Mouse (Mus musculus): ENCODE measurements at regions not wholly inside any gene's neighbourhood (a gene's known extent, or its start where the extent isn't known, plus 50 kb on each side); places are given as distances from the start of the nearest gene placed in this dataset.
"Not testable (repeated sequence)": the region's sequence is repeated elsewhere in the genome, so short reads cannot be mapped to it uniquely, and the experiment has no call there.

DNA sequence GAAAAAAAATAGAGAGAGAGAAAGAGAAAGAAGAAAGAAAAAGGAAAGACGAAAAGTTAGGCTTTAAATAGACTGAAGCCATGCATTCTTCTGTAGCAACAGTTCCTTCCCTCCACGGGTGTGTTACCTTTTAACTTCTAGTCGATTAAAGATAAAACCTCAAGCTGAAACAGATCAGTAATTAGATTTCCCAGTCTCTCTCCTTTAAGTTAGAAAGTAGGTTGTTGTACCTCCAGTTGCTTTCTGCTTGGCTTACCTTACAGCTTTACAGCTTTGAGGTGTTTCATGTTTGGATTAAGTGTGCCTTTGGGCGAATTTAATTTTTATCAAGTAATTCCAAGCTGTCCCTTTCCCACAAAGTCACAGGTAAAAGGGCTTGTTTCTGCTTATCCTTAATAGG is 225.5 kb downstream of the Wdr20rt start:
- Histone ChIP-seq H3K4me1 (ENCODE audit: control insufficient read depth, insufficient read depth, low read length) (no peaks in the 10 kb centered on the region), H3K4me3 (ENCODE audit: low read length) (no peak overlapping the region), H3K36me3 (ENCODE audit: control insufficient read depth, insufficient read depth) (no peaks in the 10 kb centered on the region), H3K9me3 (replicated peaks; ENCODE audit: control insufficient read depth, low read length) (no peaks in the 10 kb centered on the region), H3K27me3 (ENCODE audit: control insufficient read depth, insufficient read depth, low read length) (no peaks in the 10 kb centered on the region), H3K4me2 (ENCODE audit: low read depth, low read length) (no peak overlapping the region), H3K27ac (ENCODE audit: low read length) (no peak overlapping the region), H3K9ac (ENCODE audit: low read length) (no peak overlapping the region)
- WGBS = 65% methylated on average over 4 of the region's 4 CpGs
- no peak for ATAC-seq (replicated peaks; ENCODE audit: extremely low read depth, insufficient read depth, low FRiP score)

DNA sequence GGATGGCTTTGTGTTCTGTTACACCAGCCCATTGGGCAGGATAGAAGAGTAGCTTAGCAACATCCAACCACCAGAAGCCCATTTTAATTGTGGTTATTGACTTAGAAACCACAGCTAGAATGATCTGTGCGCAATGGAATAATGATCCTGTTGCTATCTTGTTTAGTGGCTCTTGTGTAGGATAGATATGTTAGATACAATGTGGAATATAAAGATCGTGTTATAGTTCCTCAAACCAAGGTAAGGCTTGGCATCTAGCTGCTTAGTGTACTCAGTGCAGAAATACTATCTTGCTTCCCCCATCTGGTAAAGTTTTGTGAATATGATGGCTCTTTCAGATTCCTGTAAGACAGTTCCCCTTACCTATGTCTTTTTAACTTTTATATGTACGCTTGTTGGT is 230.4 kb downstream of the Wdr20rt start:
- no peak for ATAC-seq (replicated peaks; ENCODE audit: extremely low read depth, insufficient read depth, low FRiP score)
- H3K4me1 ChIP-seq (ENCODE audit: control insufficient read depth, insufficient read depth, low read length) = no peaks in the 10 kb centered on the region
- WGBS = 82% methylated on average over 3 of the region's 3 CpGs
- no peak overlapping the region for H3K9ac ChIP-seq (ENCODE audit: low read length)
- no peak overlapping the region for H3K4me2 ChIP-seq (ENCODE audit: low read depth, low read length)
- H3K27me3 ChIP-seq (ENCODE audit: control insufficient read depth, insufficient read depth, low read length) = no peaks in the 10 kb centered on the region
- no peak overlapping the region for H3K27ac ChIP-seq (ENCODE audit: low read length)
- no peaks in the 10 kb centered on the region for H3K9me3 ChIP-seq (replicated peaks; ENCODE audit: control insufficient read depth, low read length)
- H3K4me3 ChIP-seq (ENCODE audit: low read length) = no peak overlapping the region
- no peaks in the 10 kb centered on the region for H3K36me3 ChIP-seq (ENCODE audit: control insufficient read depth, insufficient read depth)

GRCm38 (mm10) chr12:65456956-65457355 is 231.6 kb downstream of the Wdr20rt start:
- Histone ChIP-seq H3K4me1 (ENCODE audit: control insufficient read depth, insufficient read depth, low read length) (no peaks in the 10 kb centered on the region), H3K27ac (ENCODE audit: low read length) (no peak overlapping the region), H3K4me3 (ENCODE audit: low read length) (no peak overlapping the region), H3K36me3 (ENCODE audit: control insufficient read depth, insufficient read depth) (no peaks in the 10 kb centered on the region), H3K27me3 (ENCODE audit: control insufficient read depth, insufficient read depth, low read length) (no peaks in the 10 kb centered on the region), H3K9ac (ENCODE audit: low read length) (no peak overlapping the region), H3K4me2 (ENCODE audit: low read depth, low read length) (no peak overlapping the region), H3K9me3 (replicated peaks; ENCODE audit: control insufficient read depth, low read length) (no peaks in the 10 kb centered on the region)
- no peak for ATAC-seq (replicated peaks; ENCODE audit: extremely low read depth, insufficient read depth, low FRiP score)
- WGBS = 67% methylated on average over 3 of the region's 3 CpGs

DNA sequence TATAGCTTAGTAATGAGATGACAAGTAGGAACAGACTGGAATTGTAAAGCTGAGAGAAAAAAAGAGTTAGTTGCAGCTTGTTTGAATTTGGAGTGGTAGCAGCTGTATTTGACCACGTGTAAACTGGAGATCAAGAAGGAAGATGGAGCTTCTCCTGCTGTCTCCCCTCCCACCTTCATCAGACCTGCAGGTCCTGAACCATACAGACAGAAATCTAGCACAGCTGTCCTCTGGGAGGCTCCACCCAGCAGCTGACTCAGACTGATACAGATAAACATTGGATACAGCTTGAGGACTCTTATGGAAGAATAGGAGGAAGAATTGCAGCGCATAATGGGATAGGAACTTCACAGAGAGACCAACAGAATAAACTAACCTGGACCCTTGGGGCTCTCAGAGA is 238.9 kb downstream of the Wdr20rt start:
- Histone ChIP-seq H3K36me3 (ENCODE audit: control insufficient read depth, insufficient read depth) (no peaks in the 10 kb centered on the region), H3K9me3 (replicated peaks; ENCODE audit: control insufficient read depth, low read length) (no peaks in the 10 kb centered on the region), H3K4me2 (ENCODE audit: low read depth, low read length) (no peak overlapping the region), H3K4me3 (ENCODE audit: low read length) (no peak overlapping the region), H3K27me3 (ENCODE audit: control insufficient read depth, insufficient read depth, low read length) (no peaks in the 10 kb centered on the region), H3K4me1 (ENCODE audit: control insufficient read depth, insufficient read depth, low read length) (no peaks in the 10 kb centered on the region), H3K9ac (ENCODE audit: low read length) (no peak overlapping the region), H3K27ac (ENCODE audit: low read length) (no peak overlapping the region)
- 49% methylated on average over 2 of the region's 2 CpGs for WGBS
- no peak for ATAC-seq (replicated peaks; ENCODE audit: extremely low read depth, insufficient read depth, low FRiP score)

DNA sequence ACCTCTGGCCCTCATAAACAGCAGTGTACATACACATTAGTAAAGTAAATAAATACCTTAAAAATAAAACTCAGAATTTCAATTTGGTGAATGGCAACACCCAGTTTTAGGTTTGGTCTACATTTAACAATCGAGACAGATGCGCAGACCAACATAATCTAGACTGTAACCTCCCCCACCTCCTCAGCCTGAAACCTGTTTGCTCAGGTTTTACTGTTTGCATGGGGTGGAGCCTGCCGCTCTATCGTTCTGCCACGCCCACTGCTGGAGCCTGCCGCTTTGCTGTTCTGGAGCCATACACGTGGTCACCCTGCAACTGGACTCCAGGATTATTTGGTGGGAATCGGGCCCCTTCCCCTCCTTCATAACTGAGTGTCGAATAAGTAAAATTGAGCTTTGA is 253.4 kb downstream of the Wdr20rt start:
- H3K4me3 ChIP-seq (ENCODE audit: low read length); H3K27me3 ChIP-seq (ENCODE audit: control insufficient read depth, insufficient read depth, low read length); H3K4me2 ChIP-seq (ENCODE audit: low read depth, low read length); H3K27ac ChIP-seq (ENCODE audit: low read length); H3K36me3 ChIP-seq (ENCODE audit: control insufficient read depth, insufficient read depth); H3K4me1 ChIP-seq (ENCODE audit: control insufficient read depth, insufficient read depth, low read length); H3K9me3 ChIP-seq (replicated peaks; ENCODE audit: control insufficient read depth, low read length); H3K9ac ChIP-seq (ENCODE audit: low read length); ATAC-seq (replicated peaks; ENCODE audit: extremely low read depth, insufficient read depth, low FRiP score): not testable (repeated sequence)
- WGBS = 50% methylated on average over 9 of the region's 9 CpGs

DNA sequence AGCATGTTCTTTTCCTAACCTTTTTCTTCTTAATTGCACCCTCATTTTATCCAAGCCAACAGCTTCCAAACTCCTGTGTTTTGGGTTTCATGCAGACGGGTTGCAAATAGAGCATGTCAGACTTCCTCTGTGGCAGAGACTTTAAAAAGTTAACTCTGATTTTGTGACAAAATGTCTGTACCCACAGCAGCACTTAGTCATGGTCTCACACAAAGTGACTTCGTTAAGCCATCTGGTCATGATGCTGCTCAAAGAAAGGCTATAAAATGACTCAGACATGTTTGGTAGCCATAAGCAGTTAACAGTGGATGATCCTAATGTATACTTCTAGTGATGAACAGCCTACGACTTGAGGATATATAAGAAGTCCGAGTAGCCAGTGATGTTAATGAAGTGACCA is 255.5 kb downstream of the Wdr20rt start:
- 83% methylated on average over 4 of the region's 4 CpGs for WGBS
- ATAC-seq (replicated peaks; ENCODE audit: extremely low read depth, insufficient read depth, low FRiP score) = no peak
- no peak overlapping the region for H3K9ac ChIP-seq (ENCODE audit: low read length)

DNA sequence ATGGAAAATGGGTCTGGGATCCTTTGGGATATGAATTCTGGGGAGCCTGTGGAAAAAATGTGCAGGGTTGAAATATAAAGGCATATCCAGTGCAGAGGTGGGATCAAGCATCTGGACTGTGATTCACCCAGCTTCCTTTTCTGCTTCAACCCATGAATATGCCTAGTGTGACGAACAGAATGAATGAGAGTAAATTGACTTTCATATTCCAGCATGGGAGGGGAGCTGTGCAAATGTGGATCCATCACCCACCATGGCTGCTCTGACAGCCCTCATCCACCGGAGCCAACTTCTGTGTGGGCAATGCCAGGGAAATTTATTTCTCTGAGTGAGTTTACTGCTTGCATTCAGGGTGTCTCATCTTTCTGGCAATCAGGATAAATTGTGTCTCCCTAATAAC is 265.8 kb downstream of the Wdr20rt start:
- no peak for ATAC-seq (replicated peaks; ENCODE audit: extremely low read depth, insufficient read depth, low FRiP score)
- Histone ChIP-seq H3K9ac (ENCODE audit: low read length) (no peak overlapping the region), H3K9me3 (replicated peaks; ENCODE audit: control insufficient read depth, low read length) (peaks cover 8% of the 10 kb centered on the region; the same call in 1 of the 2 replicates), H3K27me3 (ENCODE audit: control insufficient read depth, insufficient read depth, low read length) (no peaks in the 10 kb centered on the region), H3K4me2 (ENCODE audit: low read depth, low read length) (no peak overlapping the region), H3K4me1 (ENCODE audit: control insufficient read depth, insufficient read depth, low read length) (no peaks in the 10 kb centered on the region), H3K27ac (ENCODE audit: low read length) (no peak overlapping the region), H3K4me3 (ENCODE audit: low read length) (no peak overlapping the region), H3K36me3 (ENCODE audit: control insufficient read depth, insufficient read depth) (no peaks in the 10 kb centered on the region)
- 77% methylated on average over 2 of the region's 2 CpGs for WGBS

More for the DNA sequence above, 255.5 kb downstream of the Wdr20rt start:
- H3K27me3 ChIP-seq (ENCODE audit: control insufficient read depth, insufficient read depth, low read length) = no peaks in the 10 kb centered on the region
- no peaks in the 10 kb centered on the region for H3K9me3 ChIP-seq (replicated peaks; ENCODE audit: control insufficient read depth, low read length)
- H3K4me1 ChIP-seq (ENCODE audit: control insufficient read depth, insufficient read depth, low read length) = no peaks in the 10 kb centered on the region
- no peak overlapping the region for H3K27ac ChIP-seq (ENCODE audit: low read length)
- H3K4me2 ChIP-seq (ENCODE audit: low read depth, low read length) = no peak overlapping the region
- H3K4me3 ChIP-seq (ENCODE audit: low read length) = no peak overlapping the region
- H3K36me3 ChIP-seq (ENCODE audit: control insufficient read depth, insufficient read depth) = no peaks in the 10 kb centered on the region

DNA sequence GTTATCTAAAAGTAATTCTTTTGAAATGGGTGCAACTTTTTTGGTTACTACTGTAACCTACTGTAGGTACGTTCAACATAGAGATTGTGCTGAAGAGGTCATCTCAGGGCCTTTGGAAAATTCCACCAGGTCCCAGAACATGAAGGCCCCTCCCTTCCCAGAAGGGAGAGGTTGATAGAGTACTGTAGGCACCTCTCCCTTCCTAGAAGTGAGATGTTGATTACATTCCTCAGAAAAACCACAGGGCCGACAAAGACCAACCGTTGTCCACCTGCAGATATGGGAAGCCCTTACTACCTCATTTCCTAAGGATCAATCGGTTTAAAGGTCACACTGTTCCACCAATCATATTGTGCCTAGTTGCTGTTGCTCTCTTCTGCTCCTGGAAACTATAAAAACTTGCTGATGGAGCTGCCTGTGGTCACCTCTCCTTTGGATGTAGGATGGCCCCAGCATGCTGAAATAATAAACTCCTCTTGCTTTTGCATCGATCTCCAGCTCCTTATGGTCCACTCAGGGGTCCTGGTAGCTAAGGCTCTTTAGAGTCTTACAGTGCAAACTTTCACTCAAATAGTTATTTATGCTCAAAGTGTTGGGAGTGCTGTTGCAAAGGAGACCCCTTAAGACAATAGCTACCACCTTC is 269.2 kb downstream of the Wdr20rt start:
- H3K9me3 ChIP-seq (replicated peaks; ENCODE audit: control insufficient read depth, low read length) = peaks cover 8% of the 10 kb centered on the region; the same call in 1 of the 2 replicates
- no peaks in the 10 kb centered on the region for H3K27me3 ChIP-seq (ENCODE audit: control insufficient read depth, insufficient read depth, low read length)
- no peak for ATAC-seq (replicated peaks; ENCODE audit: extremely low read depth, insufficient read depth, low FRiP score)
- H3K4me1 ChIP-seq (ENCODE audit: control insufficient read depth, insufficient read depth, low read length) = 0 out of 2 replicates have a peak, but pooled peaks cover 2% of the 10 kb centered on the region
- H3K4me3 ChIP-seq (ENCODE audit: low read length) = no peak overlapping the region
- WGBS = 73% methylated on average over 5 of the region's 5 CpGs
- H3K27ac ChIP-seq (ENCODE audit: low read length) = no peak overlapping the region
- H3K9ac ChIP-seq (ENCODE audit: low read length) = no peak overlapping the region
- no peaks in the 10 kb centered on the region for H3K36me3 ChIP-seq (ENCODE audit: control insufficient read depth, insufficient read depth)
- no peak overlapping the region for H3K4me2 ChIP-seq (ENCODE audit: low read depth, low read length)

DNA sequence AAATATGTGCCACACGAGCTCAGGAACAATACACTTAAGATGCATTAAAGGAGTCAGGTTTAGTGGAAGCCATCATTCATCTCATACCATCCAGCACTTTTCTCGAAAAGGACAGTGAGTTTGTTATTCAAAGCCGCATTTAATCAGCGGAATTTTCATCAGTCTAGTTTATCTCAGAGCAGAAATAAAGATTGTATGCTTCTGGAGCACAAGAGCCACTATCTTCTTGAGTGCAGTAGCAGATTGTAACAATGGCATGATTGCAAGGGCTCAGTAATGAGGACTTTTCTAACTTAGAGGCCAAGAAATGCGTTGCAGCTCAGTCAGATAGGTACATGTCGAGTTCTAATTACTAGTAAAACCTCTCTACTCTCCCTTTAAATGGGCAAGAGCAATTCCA is 271.3 kb downstream of the Wdr20rt start:
- Histone ChIP-seq H3K4me3 (ENCODE audit: low read length) (no peak overlapping the region), H3K27ac (ENCODE audit: low read length) (no peak overlapping the region), H3K9ac (ENCODE audit: low read length) (no peak overlapping the region), H3K27me3 (ENCODE audit: control insufficient read depth, insufficient read depth, low read length) (no peaks in the 10 kb centered on the region), H3K4me1 (ENCODE audit: control insufficient read depth, insufficient read depth, low read length) (0 out of 2 replicates have a peak, but pooled peaks cover 2% of the 10 kb centered on the region), H3K36me3 (ENCODE audit: control insufficient read depth, insufficient read depth) (no peaks in the 10 kb centered on the region), H3K9me3 (replicated peaks; ENCODE audit: control insufficient read depth, low read length) (peaks cover 8% of the 10 kb centered on the region; the same call in 1 of the 2 replicates), H3K4me2 (ENCODE audit: low read depth, low read length) (no peak overlapping the region)
- 56% methylated on average over 6 of the region's 6 CpGs for WGBS
- no peak for ATAC-seq (replicated peaks; ENCODE audit: extremely low read depth, insufficient read depth, low FRiP score)
